Mouse (Mus musculus) neutrophil, adult 5-6 weeks (primary cell): ENCODE measurements around the gene Spaca6. TPM values are rescaled to one million over a fixed set of nuclear protein-coding genes. Genes with fewer than 3 reads are reported as not detected.
"Not testable (repeated sequence)": the region's sequence is repeated elsewhere in the genome, so short reads cannot be mapped to it uniquely, and the experiment has no call there.

ENCODE experiments used
- ATAC-seq: fragments of 151-379, 151-347 bp; 2 replicates; pipeline ENCODE4 v1.8.0; 2017; ENCODE audit warnings: mild to moderate bottlenecking, moderate TSS enrichment; ENCODE audit not compliant: insufficient number of reproducible peaks, poor library complexity, low FRiP score, severe bottlenecking; ENCODE audit errors: extremely low read depth
- total RNA-seq: library from RNA; stranded (forward); fragments of 200-1000 nt; gene quantifications from 2 replicates; pipeline ENCODE4 v1.2.3, GENCODE M21; 2017

The Spaca6 gene
- total RNA-seq, 1 experiment from 2014 or later, result 4.0 TPM

DNA sequence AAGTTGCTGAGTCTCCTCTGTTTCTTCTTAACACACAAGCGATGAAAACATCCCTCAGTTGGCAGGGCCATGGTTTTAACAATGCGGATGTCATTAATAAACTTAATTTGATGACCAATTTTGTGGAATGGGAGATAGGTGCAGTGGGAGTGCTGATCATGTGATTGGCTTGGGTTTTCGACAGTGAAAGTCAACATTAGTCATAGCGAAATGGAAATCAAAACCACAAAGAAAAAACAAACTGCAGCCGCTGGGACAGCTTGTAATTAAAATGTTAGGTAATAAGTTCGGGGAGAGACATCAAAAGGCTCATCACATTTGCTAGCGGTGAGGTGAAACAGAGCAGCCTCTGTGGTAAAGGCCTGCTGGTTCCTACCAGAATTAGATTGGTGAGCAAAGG lies 13.8 kb downstream of the Spaca6 start:
- no peak for ATAC-seq

DNA sequence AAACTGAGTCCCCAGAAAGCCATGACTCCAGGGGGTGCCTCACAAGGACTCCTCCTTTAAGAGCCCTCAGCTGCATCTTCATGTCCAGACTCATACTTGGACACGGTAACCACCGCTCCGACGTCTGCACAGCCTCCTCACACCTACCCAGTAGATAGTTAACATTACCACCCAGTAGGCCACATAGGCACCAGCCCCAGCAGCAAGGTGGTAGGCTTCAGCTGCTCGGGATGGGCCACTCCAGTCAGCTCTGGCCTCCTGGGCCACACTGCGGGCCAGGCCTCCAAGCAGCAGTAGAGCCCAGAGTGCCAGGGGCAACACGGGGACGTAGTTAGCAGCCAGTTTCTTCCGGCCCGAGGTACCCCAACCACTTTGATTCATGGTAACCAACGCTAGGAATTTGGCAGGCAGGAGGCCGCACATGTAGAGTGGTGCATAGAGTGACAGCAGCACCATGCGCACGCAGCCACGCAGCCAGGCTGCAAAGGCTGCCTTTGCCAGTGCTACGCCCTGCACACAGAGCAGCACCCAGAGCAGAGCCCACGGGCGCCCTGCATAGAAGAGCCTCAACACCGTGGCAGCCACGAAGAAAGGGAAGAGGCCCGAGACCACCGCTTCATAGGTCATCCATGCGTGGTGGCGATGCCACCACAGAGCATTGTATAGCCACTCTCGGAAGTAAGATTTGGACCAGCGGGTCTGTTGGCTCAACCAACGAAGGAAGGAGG lies 16.7 kb downstream of the Spaca6 start:
- ATAC-seq, result no peak

DNA sequence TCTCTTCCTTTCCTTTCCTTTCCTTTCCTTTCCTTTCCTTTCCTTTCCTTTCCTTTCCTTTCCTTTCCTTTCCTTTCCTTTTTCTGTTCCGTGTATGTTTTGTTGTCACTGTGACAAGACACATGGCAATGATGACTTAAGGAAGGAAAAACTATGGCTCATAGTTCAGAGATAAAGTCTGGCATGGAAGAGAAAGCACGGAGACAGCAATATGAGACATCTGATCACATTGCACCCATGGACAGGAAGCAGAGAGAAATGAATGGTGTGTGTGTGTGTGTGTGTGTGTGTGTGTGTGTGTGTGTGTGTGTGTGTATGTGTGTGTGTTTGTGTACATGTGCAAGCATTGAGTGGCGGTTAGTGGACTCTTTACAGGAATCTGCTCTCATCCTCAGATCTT lies 17.6 kb downstream of the Spaca6 start:
- not testable (repeated sequence) for ATAC-seq

DNA sequence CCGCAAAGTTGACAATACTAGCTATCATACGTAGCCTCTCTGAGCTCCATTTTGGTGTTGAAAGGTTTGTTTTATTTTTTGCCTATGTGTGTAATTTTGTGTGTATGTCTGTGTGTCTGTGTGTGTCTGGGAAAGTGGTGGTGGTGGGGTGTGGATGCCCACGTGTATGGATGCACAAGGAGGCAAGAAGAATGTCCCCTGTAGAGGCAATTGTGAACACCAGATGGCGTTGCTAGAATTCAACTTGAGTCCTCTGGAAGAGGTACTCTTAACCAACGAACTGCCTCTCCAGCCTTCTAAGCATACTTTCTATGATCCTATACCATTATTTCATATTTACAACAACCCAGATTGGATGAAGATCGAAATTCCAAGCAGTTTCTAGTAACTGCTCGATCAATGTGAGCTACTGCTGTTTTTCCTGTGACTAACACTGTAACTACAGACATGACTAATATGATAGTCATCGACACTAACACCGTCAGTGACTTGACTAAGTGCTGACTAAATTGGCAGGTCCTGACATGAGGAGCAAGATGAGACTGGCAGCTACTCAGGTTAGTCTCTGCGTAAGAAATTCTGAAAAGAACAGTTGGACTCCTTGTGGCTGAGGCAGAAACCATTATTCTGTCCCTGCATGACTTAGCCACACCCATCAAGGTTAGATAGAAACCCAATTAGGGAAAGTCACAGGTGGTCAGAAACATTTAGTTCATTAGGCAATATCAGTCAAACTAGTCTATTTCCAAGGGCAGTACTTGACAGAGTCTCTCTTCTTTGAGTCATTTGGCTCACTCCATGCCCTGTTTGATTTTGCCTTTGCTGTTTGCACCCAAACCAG lies 18.4 kb downstream of the Spaca6 start:
- no peak for ATAC-seq

DNA sequence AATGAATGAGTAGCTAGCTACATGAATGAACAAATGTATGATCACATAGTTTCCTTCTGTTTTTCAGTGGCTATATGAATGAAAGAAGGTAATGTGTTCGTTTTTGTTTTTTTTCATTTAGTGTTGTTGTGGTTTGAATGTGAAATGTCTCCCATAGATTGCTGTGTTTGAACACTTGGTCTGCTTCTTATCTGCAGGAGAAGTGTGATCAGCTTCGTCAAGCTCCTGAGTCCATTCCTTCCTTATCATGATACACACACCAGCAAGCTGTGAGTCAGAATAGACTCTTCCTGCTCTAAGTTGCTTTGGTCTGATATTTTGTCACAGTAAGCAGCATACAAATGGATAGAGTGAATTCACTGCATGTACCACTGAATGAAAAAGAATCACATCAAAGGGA lies 22.0 kb downstream of the Spaca6 start:
- ATAC-seq, result no peak

DNA sequence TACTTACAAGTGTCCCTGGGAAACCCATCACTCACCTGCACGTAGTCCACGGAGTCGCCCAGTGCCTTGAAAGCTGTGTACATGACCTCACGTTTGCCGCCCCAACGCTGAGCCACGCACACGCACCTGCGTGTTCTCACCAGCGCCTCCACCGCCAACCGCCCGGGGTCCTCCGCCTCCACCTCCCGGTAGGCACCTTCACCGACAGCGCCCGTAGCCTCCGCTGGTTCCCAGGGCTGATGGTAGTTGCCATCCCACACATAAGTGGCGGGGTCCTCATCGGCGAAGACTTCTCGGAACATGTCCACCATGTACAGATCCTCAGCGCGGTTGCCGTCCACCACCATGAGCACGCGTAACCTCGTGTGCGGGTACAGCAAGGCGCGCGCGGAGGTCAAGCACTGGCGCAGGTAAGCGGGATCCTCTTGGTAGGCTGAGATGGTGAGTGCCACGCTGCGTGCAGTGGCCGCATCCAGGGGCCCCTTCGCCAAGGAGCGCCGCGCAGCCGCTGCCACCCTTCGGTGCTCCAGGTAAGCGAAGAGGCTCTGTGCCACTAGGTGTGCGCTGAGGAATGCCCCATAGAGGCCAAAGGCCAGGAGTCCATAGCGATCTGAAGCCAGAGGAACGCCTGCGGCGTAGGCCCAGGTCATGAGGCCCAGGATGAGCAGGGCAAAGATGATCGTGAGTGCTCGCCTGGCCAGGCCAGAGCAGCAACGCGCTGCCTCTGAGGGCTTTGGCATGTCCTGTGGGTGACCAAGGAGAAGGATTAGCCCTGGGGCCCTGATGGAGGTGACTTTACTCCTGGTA lies 23.2 kb downstream of the Spaca6 start:
- no peak for ATAC-seq

DNA sequence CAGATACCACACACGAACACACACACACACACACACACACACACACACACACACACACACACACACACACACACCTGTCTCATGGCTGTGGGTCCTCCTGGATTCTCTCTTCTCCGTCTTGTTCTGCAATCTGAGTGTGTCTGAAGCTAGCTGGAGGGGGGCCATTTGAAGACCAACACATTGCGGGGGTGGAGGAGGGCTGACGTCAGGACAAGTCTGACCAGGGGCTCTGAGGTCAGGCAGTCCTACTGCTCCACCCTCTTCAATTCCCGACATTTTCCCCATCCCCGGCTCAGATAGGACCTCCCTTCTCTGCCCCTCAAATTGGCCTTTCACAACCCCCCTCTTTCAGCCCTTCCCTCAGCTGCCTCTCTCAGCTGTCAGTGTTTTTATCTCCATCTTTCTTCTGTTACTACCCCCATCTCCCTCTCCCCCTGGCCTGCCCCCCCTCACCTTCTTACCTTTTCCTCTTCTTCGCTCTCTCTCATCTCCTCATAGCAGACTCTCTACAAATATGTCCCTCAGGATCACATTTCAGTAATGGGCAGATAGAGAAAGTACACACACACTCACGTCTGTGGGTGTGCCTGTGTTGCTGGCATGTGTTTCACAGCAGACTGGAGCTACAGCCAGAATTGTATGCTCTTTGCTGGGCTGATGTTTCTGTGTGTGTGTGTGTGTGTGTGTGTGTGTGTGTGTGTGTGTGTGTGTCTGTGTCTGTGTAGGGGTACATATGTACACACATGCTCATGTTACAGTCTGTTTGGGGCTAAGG lies 28.3 kb downstream of the Spaca6 start, which contains the start of gene Has1:
TSS of gene Has1 (minus strand) at position 142 of the 775 bp plus-strand sequence.
- ATAC-seq, result no peak

DNA sequence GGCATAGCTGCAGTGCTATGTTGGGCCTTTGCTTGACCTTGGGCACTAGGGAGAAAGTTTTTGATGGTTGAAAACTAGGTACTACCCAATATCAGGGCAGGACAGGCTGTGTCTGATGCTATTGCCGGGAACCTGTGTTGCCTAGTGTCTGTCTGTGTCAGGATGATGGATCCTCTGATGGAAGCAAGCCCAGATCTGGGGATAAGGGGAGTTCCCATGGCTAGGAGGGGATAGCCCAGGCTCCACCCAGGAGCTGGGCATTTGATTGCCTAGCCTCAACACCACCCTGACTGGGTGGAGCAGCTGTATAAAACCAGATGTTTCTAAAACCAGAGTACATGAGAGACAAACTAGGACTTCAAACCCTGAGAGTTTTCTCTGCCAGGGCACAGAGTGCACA lies 29.7 kb downstream of the Spaca6 start:
- ATAC-seq, result no peak

DNA sequence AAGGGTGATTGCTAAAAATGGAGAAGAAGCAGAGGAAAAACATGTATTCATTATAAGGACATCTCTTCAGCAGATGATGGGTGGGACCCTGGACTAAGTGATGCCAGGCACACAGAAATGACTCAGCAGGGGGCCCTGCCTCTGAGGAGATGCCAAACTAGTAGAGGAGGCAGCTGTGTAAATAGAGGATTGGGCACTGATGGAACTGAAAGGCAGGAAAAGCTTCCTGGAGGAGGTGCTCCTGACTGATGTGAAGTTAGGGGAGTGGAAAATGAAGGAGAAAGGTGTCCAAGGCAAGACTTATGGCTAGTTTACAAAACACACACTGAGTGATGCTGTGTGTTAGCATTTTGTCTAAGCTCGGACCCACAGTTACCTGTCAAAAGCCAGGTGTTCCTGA lies 30.5 kb downstream of the Spaca6 start:
- no peak for ATAC-seq

DNA sequence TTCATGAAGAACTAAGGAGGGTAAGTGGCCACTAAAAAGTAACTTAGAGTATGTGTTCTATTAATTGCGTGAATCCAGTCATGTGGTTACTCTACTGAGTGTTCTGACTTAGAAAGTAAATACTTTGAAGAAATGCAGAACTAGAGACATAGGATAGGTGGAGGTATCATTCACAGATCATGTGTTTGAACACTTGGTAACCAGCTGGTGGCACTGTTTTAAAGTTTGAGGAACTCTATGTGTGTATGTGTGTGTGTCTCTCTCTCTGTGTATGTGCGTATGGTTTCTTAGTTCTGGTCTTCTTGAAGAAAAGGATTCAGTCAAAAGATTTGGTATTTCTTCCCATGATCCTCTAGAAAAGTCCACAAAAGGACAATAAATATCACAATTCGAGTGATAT lies 33.2 kb downstream of the Spaca6 start:
- peak; percentile 88 for ATAC-seq

DNA sequence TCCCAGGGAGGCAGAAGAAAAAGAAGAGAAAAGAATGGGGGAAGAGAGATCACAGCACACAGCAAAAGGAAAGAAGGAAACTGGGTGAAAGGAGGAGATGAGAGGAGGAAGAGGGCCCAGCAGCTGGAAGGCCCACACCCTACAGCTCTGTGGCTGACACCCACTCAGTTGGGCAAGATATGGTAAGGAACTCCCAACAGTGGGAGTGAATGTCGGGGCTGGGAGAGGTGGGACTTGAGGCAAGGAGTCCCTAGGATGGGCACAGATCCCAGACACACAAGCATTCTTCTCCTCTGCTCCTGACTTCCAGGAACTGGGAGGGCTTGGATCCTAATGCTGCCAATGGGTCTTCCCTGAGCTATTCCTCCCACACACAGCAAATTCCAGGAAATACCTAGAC lies 35.4 kb downstream of the Spaca6 start:
- no peak for ATAC-seq

DNA sequence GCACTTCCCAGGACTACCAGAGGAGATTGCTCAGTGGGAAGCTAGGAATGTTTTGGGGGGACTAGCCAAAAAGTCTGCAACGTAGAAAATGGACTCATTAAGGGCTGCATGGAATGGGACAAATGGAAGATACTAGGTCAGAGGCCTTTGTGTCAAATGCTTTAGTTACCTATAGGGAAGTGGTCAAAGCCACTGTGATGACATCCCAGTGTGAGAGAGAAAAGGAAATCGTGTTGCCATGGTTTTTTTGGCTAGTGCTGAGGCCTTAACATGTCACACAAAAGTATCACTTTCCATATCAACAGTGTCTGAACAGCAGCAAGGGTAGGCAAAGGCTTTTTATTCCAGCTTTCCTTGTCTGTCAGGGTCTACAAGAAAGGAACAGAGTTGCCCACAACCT lies 38.2 kb downstream of the Spaca6 start:
- peak; percentile 85 for ATAC-seq

DNA sequence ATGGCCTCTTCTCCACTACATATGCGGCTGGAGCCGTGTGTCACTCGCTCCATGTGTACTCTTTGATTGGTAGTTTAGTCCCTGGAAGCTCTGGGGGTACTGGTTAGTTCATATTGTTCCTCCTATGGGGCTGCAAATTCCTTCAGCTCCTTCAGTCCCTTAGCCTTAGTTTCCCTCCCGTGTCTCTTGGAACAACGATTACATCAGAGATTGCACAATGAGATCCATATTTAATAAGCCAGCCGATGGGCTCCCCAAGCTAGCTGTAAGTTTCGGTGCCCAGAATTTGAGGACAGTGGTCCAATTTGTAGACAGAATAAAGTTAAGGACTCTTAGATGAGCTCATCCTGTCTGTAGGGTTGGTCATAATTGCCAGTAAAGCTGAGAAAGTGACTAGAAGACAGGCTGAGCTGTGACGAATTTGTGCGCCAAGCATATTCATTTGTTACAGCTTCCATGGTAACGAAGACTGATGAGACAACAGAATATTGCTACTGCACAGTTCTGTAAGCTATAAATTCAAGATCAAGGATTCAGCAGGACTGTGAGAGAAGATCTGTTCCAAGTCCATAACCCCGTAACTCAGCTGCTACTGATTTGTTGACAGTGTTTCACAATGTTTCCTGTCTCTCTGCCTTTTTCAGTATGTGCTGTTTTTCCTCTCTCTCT lies 40.0 kb downstream of the Spaca6 start:
- ATAC-seq, result 0 out of 2 replicates have a peak, but pooled peaks have one; percentile 36

DNA sequence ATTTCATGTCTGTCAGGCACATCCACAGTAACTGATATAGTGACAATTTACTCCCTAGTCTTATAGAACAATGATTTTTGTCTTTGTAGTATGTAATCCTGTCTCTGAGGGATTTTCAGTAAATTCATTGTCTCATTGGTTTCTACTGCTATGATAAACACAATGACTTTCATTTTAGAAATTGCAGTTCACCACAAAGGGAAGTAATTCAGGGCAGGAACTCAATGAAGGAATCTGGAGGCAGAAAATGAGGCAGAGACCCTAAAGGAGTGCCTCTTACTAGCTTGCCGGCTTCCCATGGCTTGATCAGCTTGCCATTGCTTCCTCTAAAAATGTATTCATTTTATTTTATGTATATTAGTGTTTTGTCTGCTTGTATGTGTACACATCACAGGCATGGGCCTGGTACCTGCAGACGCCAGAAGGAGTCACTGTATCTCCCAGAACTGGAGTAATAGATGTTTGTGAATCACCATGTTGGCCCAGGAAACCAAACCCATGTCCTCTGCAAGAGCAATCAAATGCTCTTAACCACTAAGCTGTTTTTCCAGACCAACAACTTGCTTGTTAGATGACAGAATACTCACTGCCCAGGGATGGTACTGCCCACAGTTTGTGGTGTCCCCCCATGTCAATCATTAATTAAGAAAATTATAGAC lies 44.1 kb downstream of the Spaca6 start:
- ATAC-seq, result 0 out of 2 replicates have a peak, but pooled peaks have one; percentile 10

DNA sequence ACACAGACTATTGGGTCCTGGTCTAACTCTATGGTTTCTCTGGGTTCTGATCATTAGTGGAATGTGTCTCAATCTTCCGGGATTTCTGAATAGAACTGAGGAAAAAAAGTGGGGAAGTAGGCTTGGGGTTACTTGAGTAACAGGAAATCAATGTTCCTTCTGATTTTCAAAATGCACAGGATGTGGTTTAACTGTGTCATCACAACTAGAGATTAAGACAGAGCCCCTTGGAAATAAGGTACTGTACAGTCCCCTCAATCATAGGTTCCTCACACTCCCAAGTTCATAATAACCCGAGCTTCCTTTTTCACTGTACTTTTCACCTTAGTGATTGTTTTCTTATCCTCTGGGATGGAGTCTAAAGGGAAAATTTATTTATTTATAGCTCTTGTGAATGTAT lies 44.7 kb downstream of the Spaca6 start:
- no peak for ATAC-seq

DNA sequence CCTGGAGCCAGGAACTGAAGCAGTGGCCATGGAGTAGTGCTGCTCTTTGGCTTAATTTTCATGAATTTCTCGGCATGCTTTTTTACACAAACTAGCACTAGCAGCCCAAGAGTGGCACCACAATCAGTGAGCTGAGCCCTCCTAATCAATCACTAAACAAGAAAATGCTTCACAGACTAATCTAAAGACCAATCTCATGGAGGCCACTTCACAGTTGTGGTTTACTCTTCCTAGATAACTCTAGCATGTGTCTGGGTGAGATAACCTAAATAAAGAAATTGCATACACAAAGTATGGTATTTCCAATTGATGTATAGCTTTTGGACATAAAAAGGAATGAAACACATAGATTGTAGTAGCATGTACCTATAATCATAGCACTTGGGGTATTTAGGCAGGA lies 52.4 kb downstream of the Spaca6 start:
- ATAC-seq, result no peak

DNA sequence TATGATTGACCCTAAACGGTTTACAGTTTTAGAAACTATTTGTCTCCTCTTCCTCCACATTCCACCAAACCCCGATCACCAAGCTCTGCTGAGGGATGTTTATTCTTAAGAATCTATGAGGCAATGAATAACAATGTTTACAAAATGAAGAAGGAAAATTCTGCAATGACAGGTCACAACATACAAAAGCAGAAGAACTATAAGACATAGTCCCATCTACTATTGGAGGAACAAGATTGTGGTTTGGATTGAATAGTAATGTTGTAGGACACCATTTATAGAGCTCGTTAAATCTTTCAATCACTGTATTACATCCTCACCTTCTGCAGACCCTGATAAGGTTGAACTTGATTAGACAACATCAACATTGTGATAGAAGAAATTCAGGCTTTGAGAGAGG lies 55.7 kb downstream of the Spaca6 start:
- peak; percentile 33; the same call in 1 of the 2 replicates for ATAC-seq

DNA sequence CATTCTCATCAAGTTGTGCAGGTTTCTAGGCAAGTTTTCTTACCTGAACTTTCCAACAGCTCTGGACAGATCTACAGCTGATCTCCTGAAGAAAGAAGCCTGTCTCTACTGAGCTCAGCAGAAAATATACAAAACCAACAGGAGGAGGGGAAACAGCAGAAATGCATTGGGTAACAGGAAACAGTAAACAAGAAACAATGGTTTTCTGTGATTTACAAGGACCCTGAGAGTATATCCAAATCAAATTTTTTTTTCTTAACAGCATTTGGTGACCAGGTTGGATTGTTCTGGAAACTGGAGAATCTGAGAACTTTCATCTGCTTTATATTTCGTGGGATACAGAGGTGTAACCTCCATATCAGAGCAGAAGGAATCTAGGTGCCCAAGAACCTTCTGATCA lies 56.9 kb downstream of the Spaca6 start, which contains the start of gene Fpr1:
TSS of gene Fpr1 (minus strand) at position 101 of the 400 bp plus-strand sequence.
- no peak for ATAC-seq
